Mouse (Mus musculus) cerebellum, postnatal 14 days (tissue): Measurements from ENCODE around the gene Cpt1c.

Experiments used
- DNase-seq, 2 experiments: peaks; one replicate each; pipeline ENCODE4 v3.0.0; 2021; ENCODE audit warnings: mixed read lengths in 2 of 2

Gene Cpt1c

GRCm38 (mm10) chr7:44960512-44960910, 14.1 kb downstream of the Cpt1c start:
- no peak for DNase-seq

DNA sequence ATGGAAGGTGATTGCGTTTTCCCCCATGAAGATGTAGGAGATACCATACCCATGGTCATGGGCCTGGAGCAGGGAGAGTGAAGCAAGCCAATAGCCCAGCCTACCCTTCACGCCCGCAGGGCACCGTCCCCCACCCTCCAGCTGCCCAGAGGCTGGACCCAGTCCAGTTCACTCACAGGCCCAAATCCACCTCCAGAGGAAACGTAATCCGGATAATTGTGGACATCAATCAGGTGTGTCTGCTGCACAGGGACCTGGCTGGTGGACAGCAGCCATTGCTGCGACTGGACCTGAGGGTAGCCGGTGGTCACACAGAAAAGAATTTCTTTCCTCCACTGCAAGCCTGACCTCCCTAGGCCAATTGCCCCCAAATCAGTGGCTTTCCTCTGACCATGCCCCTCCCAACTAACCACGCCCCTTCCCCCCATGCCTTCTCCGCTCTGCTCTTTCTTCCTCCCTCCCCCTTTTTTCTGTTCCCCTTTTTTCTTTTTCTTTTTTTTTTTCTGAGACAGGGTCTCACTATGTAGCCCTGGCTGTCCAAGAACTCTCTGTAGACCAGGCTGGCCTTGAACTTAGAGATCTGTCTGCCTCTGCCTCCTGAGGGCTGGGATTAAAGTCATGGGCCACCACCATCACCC, 14.7 kb downstream of the Cpt1c start:
- no peak for DNase-seq

DNA sequence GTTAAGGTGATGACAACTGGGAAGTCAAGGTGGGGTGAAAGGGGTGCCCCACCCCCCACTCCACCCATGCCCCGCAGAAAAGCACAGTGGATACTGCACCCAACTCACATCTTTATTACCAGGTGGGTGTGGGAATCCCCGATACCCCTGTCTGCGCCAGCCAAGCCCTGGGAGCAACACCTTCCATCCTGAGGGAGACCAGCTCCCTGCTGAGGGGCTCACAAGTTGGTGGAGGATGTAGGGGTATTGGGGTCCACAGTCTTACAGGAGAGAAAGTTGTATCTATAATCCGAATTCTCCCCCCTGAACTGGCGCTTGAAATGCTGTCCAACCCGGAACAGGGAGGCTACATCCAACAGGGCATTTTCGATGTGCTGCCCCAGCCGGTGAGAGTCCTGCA, 15.4 kb downstream of the Cpt1c start:
- no peak for DNase-seq

GRCm38 (mm10) chr7:44958208-44958607, 16.4 kb downstream of the Cpt1c start:
- DNase-seq = peak; percentile 66 to 75

DNA sequence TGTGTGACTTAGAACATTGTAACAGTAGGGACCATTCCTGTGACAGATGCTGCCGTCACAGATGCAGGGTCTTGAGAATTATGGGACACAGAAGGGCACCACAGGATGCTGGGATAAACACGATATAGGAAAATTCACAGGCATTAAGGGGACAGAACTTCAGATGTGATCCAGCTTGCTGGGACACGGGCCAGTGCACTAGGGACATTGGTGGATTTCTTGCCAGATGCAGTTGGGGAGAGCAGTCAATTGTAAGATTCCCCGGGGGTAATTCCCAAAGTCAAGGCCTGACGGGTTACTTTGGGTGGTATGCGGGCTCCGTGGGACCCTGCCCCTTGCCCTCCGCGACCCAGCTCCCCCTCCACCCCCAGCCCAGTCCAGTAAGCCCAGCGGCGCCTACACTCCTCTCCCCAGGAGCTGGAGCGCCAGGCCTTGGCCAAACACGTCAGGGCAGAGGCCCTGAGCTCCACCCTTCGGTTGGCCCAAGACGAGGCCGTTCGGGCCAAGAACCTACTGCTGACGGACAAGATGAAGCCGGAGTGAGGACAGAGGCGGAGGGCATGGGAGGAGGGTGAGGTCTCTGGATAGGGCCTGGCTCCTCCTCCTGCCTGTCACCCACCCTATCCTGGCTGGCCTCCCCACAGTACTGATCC, 17.3 kb downstream of the Cpt1c start:
- no peak for DNase-seq

DNA sequence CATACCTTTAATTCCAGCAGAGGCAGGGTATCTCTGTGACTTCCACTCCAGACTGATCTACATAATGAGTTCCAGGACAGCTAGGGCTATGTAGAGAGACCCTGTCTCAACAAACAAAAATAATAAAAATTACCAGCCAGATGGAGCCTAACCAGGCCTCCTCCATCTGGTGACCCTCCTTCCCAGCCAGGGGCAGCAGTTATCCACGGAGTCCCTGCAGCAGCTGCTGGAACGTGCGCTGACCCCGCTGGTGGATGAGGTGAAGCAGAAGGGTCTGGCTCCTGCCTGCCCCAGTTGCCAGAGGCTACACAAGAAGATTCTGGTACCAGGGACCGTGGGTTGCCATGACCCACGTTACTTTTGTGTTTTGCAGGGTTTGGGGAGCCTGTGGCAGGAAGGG, 18.4 kb downstream of the Cpt1c start:
- DNase-seq = no peak

DNA sequence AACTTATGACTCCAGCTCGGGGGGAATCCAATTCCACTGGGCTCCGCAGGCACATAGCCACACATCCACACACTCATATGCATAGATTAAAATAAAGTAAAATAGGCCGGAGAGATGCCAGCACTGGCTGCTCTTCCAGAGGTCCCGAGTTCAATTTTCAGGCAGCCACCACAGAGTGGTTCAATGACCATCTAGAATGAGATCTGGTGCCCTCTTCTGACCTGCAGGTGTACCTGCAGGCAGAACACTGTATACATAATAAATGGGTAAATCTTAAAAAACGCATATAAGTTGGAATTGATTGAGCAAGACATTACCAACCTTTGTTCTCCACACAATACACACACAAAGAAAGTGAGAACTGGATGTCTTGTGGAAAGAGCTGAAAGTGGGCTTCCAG, 19.0 kb downstream of the Cpt1c start:
- DNase-seq = peak in 1 of 2 experiments; percentile 52

GRCm38 (mm10) chr7:44954091-44954885, 20.4 kb downstream of the Cpt1c start:
- DNase-seq = no peak

GRCm38 (mm10) chr7:44953561-44953960, 21.1 kb downstream of the Cpt1c start:
- DNase-seq = no peak

GRCm38 (mm10) chr7:44952611-44953306, 21.9 kb downstream of the Cpt1c start:
- peak; percentile 83 to 85 for DNase-seq

GRCm38 (mm10) chr7:44951960-44952359, 22.7 kb downstream of the Cpt1c start:
- no peak for DNase-seq

GRCm38 (mm10) chr7:44949922-44950321, 24.7 kb downstream of the Cpt1c start:
- no peak for DNase-seq

DNA sequence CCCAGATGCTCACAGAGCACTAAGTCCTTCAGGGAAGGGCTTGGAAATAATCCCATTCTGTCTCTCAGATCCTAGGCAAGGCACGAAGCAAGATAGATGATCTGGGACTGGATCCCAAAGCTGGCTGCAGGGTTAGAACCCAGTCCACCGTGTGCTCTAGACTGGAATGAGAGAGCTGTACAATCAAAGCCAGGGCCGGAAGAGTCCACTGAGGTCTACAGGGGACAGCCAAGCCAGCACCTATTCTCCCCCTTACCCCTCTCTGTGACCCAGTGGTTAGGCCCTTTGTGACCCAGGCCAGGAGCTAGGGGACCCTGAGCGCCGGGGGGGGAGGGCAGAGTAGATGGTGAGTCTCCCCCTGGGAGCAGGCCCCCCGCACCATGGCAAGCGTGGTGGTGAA, 31.7 kb downstream of the Cpt1c start, which contains the start of gene Tsks:
Gene Tsks, plus strand, starts transcription at position 301 of the 400 bp plus-strand sequence.
- DNase-seq = no peak

DNA sequence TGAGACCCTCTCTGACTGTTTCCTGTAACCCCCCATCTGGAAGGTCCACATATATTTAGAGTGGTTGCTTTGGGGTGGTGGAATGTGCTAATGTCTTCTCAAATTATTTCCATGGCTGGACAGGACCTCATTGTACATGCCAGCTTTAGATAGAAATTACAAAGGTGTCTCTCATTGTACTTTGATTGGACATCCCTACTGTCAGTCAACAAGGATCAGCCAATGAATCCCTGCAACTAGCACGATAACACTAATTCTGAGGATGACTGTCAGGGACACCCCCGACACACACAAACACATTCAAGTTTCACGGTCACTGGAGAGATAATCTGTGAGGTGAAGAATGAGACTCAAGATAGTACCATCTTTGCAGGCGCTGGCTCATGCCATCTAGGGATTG, 36.0 kb downstream of the Cpt1c start:
- DNase-seq = no peak

DNA sequence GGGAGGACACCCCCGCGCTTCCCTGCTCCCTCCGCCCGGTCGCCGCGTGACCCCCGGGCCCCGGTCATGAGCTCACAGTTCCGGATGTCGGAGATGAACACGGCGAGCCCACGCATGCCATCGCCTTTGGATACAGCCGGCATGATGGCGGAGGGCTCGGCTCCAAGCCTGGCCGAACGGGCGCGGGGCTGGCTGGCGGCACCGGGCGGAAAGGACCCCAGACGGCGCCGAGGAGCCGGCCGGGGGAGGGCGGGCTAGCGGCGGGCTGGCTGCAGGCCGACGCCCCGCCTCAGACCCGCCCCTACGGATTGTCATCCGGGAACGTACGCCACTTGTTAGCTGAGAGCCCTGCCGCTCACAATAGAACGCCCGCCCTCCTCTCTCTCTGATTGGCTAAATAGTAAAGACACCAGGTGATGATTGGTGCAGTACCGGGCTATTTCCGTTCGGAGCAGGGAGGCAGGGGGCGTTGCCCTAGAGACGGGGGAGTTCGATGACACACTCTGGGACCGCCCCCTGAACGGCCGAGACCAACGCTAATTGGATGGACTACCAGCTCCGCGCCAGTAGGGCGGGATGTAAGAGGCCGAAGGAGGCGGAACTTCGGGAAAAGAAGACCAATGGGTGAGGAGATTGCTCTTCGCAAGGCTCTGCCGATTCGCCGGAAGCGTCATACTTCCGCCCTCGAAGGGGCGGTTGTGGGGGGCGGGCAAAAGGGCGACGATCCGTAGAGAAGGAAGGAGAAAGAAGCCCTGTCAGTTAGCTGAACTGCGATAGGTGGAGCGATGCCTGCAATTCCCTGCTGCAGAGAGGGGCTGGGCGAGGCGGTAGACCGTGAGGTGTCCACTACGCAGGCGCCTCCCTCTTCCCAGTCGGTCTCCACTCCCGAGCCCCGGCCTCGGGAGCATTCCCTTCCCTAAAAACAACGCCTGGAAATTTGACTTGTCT, 45.2 kb downstream of the Cpt1c start, which contains the start of gene Ap2a1:
Gene Ap2a1, minus strand, starts transcription at position 293 of the 948 bp plus-strand sequence.
- DNase-seq = peak; percentile 99 to 100

- DNase-seq = no peak
Observed at GRCm38 (mm10) chr7:44928570-44928969, 46.1 kb downstream of the Cpt1c start.

- peak; percentile 62 to 75 for DNase-seq
Observed at GRCm38 (mm10) chr7:44925468-44925867, 49.2 kb downstream of the Cpt1c start.

GRCm38 (mm10) chr7:44922530-44922929, 52.1 kb downstream of the Cpt1c start:
- no peak for DNase-seq

- no peak for DNase-seq
Observed at GRCm38 (mm10) chr7:44919127-44919526, 55.5 kb downstream of the Cpt1c start.

- DNase-seq = no peak
Observed at GRCm38 (mm10) chr7:44918219-44918618, 56.4 kb downstream of the Cpt1c start.

DNA sequence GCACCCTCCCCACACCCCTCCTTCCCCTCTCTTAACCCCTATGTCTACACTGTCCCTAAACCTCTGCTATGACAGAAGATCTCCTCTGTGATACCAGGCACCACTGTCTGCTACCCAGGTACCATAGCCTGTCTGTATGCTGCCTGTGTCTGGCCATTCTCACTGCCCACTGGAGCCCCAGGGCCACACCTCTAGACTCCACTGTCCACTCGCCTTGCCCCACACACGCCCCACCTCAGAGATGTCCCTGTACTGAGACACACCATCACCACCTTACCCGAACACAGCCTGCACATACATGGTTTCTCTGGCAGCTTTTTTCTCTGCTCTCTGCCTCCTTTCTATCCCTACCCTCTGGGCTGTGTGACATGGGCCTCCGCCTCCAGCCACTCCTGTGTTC, 57.8 kb downstream of the Cpt1c start:
- no peak for DNase-seq

DNA sequence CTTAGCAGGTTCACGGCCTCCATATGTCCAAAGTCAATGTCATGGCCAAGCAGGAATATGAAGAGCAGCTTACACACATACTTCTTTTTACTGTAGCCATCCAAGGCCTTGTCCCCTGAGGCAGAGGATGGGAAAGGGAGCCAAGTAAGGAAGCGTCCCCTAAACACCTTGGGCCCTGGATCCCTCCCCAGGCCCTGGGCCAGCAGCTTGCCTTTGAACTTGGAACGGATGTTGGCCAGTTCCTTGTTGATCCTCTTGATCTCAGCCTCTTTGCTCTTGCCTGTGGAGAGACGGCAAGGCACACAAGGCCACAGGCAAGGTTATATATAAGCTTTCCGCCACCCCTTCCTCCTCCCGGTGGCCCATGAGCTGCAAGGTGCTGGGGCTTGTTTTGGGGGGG, 58.5 kb downstream of the Cpt1c start:
- DNase-seq = peak in 1 of 2 experiments; percentile 7
